15 mouse cellular contexts compared by ENCODE assay signal in the genomic region with DNA sequence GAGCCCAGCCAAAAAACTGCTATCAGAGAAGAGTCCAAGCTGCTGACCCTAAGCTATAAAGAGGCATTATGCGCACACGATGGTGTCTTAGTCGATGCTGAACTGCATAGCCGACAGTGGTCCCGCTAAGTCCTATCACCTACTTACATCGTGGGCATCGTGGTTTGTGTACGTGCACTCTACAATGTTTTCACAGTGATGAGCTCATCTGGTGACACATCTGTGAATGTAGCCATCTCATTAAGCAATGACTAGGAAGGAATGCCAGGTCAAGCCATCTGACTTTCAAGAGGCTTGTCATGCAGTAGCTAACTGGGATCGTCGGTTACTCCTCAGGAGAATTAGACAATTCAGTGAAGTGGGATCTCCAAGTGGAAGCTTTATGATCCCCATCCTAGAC.
"Had no signal": no experiment of that assay in that cellular context is flagged by ENCODE, and none has a peak within 500 bp of the region (broad histone marks: within the 10 kb centered on the region; RNA-seq: fewer than 3 reads in every experiment).

No protein-coding gene starts in this region.

- H3K27me3 ChIP-seq: liver, embryonic 13.5 days; midbrain, embryonic 12.5 days; midbrain, embryonic 15.5 days; neural tube, embryonic 13.5 days; stomach, embryonic 15.5 days had no signal

- ATAC-seq: midbrain, embryonic 15.5 days had no signal

- DNase-seq: kidney, adult 2 months; kidney, postnatal 10 days; kidney, postnatal 36 days; liver, embryonic 13.5 days; lung, adult 2 months; lung, postnatal 14 days; lung, postnatal 4 days; retina, postnatal 1 day; right cerebral cortex, postnatal 25 days; spleen, adult 18-20 months; thymus, postnatal 25 days had no signal

- H3K4me2 ChIP-seq: liver, embryonic 13.5 days; midbrain, embryonic 12.5 days; midbrain, embryonic 15.5 days; neural tube, embryonic 13.5 days; stomach, embryonic 15.5 days had no signal

- H3K9me3 ChIP-seq: liver, embryonic 13.5 days; midbrain, embryonic 12.5 days; midbrain, embryonic 15.5 days; neural tube, embryonic 13.5 days; stomach, embryonic 15.5 days had no signal

- H3K9ac ChIP-seq: liver, embryonic 13.5 days; midbrain, embryonic 12.5 days; midbrain, embryonic 15.5 days; neural tube, embryonic 13.5 days; stomach, embryonic 15.5 days had no signal

- H3K4me3 ChIP-seq: liver, embryonic 13.5 days; midbrain, embryonic 12.5 days; midbrain, embryonic 15.5 days; neural tube, embryonic 13.5 days; stomach, embryonic 15.5 days had no signal

- H3K27ac ChIP-seq: liver, embryonic 13.5 days; midbrain, embryonic 12.5 days; midbrain, embryonic 15.5 days; neural tube, embryonic 13.5 days; stomach, embryonic 15.5 days had no signal

- H3K36me3 ChIP-seq: liver, embryonic 13.5 days; midbrain, embryonic 12.5 days; midbrain, embryonic 15.5 days; neural tube, embryonic 13.5 days; stomach, embryonic 15.5 days had no signal

- H3K4me1 ChIP-seq: liver, embryonic 13.5 days; midbrain, embryonic 12.5 days; midbrain, embryonic 15.5 days; neural tube, embryonic 13.5 days; stomach, embryonic 15.5 days had no signal
